Mouse (Mus musculus) T-helper 2 cell (primary cell): Measurements from ENCODE around the gene Tlr12.
"Not testable (repeated sequence)": the region's sequence is repeated elsewhere in the genome, so short reads cannot be mapped to it uniquely, and the experiment has no call there.

Experiments
- in situ Hi-C: fragments of 300-600 bp; cut with MboI, MseI; formaldehyde crosslinking; loops from one replicate; pipeline ENCODE4 v1.15.1; 2025; ENCODE audit warnings: high pct_unique_total_duplicates

Gene Tlr12

DNA sequence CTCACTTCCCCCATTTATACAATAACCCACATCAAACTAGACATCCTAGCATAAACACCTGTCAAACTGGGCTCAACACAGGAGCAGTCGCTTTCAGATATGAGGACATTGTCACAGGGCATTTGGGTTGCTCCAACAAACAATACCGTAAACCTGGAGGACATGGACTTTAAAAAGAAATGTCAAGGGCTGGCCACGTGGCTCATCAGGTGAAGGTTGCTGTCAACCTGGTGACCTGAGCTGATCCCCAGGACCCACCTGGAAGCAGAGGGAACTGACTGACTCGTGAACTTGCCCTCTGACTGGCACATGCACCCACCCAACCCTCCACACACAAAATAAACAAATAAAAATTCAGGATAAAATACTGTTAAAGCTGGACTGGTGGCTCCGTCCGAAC lies 2.2 kb upstream of the Tlr12 start:
- in situ Hi-C loops: no loop called here

DNA sequence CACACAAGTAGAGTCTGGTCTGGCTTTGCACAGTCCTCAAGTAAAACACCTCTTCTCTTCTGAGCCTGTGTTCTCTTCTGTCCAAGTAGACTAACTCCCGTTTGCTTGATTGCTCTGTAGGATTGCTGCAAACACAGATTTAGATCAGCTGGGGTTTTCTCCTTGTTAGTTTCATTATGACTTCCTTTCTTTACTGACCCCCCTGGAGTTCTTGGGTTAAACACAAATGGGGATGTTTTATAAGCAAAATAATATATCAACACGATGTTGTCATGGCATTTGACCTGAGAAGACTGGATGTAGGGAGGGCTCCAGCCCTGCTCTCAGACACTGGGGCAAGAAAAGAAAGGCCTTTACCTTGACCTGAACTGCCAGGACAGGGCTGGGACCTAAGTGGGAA lies 544 bp upstream of the Tlr12 start:
- in situ Hi-C loops: loop anchor here (5.0 kb wide), 1 partner anchor 93 kb away; no protein-coding TSS in a partner anchor

DNA sequence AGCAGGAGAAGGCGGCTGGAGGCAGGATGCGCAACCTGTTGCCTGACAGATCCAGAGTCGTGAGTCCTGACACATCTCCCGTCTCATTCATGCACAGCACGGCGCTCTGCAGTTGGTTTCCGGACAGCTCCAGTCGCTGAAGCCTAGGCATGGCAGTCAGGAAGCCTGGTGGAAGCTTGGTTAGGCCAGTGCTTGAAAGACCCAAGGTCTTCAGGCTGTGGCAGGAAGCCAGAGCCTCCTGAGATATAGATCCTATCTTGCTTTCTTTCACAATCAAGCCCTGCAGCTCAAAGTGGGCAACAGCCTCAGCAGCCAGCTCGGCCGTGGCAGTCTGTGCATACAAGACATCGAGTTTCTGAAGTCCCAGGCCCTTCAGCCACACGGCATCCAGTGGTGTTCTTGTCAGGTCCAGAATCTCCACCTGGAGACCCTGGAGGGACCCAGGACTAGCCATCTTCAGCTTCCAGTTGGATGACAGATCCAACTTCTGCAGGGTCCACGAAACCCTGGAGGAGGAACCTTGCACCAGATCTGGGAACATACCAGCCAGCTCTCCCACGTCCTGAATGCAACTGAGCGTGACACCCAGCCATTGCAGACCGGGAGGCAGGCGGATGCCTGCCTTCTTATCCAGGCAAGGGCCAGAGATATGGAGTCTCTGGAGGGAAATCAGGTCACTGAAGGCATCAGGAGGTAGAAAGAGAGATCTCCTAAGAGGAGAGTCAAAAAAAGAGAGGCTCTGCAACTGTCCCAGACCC lies 877 bp downstream of the Tlr12 start:
- in situ Hi-C loops: loop anchor here (5.0 kb wide), 1 partner anchor 95 kb away; no protein-coding TSS in a partner anchor

DNA sequence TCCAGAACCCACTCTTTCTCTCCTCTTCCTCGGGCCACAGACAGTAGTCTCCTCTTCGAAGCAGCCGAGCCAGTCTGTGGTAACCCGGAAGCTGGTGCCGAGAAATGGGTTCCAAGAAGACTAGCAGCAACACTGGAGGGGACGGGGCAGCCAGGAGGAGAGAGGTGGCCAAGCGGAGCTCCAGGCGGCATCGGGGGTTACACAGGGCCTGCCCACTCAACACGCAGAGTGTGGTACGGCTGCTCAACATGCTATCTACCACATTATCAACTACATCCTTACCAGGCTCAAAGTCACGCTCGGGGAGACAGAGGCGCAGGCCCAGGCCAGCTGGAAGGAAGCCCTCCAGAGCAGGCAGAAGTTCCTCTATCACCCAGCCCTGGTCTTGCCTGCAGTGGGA lies 2.7 kb downstream of the Tlr12 start:
- in situ Hi-C loops: loop anchor here (5.0 kb wide), 1 partner anchor 97 kb away; no protein-coding TSS in a partner anchor

DNA sequence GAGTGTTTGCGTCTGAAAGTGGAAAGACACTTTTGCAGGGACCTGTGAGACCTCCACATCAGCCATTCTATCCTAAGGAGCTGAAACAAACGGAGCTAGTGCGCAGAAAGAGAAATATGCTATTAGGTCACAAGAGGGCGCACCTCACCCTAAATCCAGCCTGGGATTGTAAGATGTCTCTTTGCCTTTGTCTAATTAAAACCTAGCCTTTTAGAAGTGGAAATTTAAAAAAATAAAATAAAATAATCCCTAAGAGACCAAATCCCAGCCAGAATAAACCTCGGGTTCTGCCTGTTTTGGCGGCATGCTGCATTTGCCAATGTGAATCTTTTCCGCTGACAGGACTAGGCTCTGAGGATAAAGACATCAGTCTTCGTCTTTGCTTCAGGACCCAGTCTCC lies 5.1 kb downstream of the Tlr12 start:
- in situ Hi-C loops: no loop called here

DNA sequence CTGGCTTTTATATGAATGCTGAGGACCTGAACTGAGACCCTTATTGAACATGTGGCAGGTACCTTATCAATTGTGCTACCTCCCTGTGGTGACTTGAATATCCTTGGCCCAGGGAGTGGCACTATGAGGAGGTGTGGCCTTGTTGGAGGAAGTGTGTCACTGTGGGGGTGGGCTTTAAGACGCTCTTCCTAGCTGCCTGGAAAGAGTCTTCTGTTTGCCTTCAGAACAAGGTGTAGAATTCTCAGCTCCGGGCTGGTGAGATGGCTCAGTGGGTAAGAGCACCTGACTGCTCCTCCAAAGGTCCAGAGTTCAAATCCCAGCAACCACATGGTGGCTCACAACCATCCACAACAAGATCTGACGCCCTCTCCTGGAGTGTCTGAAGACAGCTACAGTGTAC lies 6.7 kb downstream of the Tlr12 start:
- in situ Hi-C loops: not testable (repeated sequence)

DNA sequence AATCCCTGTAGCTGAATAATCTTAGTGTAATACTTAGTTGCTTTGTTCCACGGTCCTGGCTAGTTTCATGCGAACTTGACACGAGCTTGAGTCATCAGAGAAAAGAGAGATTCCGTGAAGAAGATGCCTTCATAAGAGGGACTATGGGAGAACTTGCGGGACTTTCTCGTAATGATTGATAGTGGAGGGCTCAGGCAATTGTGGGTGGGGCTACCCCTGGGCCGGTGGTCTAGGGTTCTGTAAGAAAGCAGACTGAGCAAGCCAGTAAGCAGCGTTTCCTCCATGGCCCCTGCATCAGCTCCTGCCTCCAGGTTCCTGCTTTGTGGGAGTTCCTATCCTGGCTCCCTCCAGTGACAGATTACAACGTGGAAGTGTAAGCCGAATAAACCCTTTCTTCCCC lies 7.7 kb downstream of the Tlr12 start:
- in situ Hi-C loops: no loop called here

DNA sequence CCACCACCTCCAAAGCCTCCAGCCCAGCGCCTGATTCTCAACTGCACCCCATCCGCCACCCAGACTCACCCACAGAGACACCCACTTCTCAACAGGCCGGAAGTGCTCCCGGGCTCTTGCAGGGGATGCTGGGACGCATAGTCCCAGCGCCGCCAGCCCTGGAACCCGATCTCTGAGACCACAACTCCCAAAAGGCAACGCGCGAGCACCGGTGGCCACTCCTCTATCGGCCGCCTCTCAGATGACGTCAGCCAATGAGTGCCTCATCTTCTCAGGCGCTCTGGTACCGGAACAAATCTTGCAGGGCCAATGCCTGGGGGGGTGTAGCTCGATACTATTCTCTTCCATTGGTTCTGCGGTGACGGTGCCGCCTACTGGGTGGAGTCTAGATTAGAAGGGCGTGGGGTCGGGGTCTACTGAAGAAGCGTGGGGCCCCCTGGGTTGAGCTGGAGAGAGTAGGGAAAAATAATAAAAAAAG lies 8.5 kb downstream of the Tlr12 start, which contains the start of gene Zscan20:
Gene Zscan20, minus strand, starts transcription at position 174 of the 478 bp plus-strand sequence.
- in situ Hi-C loops: no loop called here

DNA sequence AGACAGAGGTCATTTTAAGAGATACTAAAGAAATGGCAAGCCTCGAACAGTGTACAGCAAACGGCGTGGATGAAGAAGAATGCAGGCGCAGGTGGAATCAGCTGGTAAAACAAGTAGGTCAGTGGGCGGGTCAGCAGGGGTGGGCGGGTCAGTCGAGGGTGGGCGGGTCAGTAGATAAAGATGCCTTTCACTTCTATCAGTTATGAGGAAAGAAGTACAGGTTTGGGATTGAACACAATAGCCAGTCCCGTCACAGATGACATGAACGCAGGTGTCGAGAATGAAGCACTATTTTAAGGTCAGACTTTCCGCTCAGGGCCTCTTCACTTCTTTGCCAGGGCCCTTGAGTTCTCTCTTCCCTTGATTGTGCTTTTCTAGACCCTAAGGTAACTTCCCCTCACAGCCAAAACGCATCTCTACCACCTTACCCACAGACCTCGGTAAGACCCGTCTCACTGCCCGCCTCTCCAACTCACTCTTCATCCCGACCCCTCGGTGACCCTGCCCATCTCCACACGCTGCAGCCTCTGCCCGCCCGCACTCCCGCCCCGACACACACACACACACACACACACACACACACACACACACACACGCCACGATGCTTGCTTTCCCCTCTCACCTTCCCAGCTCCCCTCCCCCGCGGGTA lies 9.0 kb downstream of the Tlr12 start:
- in situ Hi-C loops: no loop called here

DNA sequence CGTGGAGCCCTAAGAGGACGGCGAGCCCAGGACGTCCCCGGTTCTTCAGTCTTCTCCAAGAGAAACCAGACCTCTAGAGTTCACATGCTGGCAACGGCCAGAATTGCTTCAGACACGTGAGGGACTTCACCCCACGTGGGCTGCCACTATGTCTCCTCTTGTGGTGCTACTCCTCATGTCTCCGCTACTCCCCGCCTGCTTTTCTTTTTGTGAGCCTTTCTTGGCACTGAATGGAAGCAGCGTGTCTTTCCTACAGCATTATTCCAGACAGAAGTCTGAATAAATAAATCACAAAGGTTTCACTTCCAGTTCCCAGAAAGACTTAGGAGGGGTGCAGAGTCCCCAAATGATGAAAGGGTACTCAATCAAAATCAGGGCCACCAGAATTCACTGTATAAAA lies 10.8 kb downstream of the Tlr12 start:
- in situ Hi-C loops: no loop called here

DNA sequence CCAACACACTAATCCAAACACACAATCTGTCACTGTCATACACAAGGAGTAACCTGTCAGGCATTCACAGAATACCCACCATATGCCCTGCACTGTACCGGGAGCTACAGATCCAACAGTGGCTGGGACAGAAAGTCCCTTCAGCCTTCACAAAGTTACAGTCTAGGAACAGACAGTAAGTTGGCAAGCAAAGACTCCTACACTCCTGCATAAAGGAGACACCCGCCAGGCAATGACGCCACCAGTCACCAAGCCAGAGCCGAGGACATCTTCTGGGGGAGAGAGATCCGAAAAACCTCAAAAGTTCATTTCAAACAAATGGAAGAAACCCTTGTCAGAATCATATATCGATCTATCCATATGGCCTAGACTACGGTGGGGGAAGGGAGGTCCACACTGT lies 11.8 kb downstream of the Tlr12 start:
- in situ Hi-C loops: no loop called here

DNA sequence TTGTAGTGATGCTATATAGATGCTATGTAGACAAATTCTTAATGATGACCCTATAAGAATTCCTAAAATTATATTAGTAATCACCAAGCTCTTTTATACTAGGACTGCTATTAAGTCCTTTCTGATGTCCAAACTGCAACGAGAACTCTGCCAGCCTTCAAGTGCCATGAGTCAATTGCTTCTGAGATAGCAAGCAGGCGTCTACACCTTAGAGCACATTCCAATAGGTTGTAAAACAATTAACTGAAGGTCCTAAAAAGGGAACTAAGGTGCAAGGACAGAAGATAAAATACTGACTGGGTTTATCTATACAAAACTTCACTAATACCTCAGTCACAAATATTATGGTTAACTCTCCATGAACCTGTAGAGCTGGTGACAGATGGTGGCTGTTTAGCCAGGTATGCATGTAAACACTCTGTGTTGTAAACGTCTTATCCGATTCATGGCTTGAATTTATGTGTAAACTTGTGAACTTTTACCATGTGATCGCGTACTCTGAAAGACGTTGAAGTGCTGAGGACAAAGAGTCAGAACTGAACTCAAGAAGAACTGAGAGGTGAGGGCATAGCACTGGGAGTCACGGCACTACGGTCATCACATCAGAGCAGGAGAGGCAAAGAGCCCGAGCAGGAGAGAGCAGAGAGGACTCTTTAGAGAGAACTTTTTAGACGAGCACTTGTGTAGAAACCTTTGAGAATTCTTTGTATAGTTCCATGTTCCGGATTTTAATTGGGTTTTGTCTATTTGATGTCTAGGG lies 20.4 kb downstream of the Tlr12 start:
- in situ Hi-C loops: no loop called here

DNA sequence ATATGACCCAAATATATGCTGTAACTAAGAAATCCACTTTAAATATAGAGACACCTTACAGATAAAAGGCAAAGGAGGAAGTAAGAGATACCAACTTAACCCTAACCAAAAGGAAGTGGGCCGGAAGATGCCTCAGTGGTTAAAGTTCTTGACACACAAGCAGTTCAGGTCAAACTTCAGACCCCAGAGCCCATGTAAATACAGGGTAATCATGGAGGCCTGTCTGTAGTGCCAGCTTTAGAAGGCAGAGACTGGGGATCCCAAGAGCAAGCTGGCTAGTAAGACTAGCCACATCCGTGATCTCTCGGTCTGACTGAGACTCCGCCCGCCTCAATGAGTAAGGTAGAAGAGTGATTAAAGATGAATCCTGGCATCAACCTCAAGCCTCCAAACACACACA lies 24.4 kb downstream of the Tlr12 start:
- in situ Hi-C loops: no loop called here

DNA sequence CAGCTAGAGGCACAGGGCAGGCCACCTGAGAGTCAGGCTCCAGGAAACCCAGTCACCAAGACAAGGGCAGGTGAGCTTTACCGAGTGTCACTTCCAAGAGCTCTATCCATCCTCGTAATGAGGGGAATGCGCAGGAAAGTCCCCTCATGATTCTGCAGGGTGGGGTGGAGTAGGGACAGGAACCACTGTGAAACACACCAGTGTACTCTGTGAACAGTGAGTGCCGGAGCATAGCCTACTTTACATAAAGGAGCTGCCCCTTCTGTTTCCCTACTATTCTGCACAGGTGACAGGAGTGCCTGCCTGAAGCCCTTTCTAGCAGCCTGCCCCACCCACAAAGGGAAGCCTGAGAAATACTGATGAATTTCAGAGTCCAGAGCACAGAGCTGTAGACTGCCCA lies 25.1 kb downstream of the Tlr12 start:
- in situ Hi-C loops: no loop called here

DNA sequence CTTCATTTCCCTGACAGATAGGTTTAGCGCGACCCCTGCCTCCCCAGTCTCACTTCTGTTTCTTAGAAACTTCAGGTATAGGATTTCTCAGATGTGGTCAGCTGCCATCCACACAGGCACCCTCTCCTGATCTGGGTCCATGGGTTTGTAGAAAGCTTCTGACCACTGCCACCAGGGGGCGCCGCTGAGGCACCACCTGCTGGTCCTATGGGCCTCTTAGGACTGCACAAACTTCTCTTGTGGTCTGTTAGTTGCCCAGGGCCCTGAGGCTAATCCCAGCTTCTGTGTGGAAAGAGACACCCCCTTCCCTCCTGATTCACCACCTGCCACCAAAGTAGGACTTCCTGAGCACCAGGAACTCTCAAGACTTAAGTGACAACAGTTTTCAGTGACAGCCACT lies 39.2 kb downstream of the Tlr12 start:
- in situ Hi-C loops: no loop called here

DNA sequence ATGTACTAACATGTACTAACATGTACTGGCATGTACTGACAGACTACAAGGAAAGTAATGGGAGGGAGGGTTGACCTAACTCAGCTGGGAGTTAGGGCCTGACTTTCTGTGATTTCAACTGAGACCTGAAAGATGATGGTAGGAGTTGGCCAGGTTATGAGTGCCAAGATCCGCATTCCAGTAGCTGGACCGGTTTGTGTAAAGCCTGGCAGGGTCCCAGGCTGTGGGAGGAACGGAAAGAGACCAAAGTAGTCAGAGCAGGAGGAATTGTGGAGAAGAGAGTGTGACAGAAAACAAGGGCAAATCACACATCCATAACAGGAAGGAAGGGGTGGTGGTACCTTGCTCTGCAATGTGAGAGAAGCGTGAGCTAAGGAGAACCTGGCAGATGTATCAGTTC lies 42.6 kb downstream of the Tlr12 start:
- in situ Hi-C loops: no loop called here
